Mouse (Mus musculus) midbrain, embryonic 13.5 days (tissue): Measurements from ENCODE around the gene Nudt5. TPM values are rescaled to one million over a fixed set of nuclear protein-coding genes. Genes with fewer than 3 reads are reported as not detected.
"Not testable (repeated sequence)": the region's sequence is repeated elsewhere in the genome, so short reads cannot be mapped to it uniquely, and the experiment has no call there.

Experiments
- ATAC-seq: fragments of 200-750 bp; cut with Nextera tagmentation; 2 replicates; pipeline ENCODE4 v1.8.0; 2017; ENCODE audit warnings: mild to moderate bottlenecking, moderate TSS enrichment, moderate library complexity
- H3K27ac ChIP-seq: fragments of 300-500 bp; sonication (generic); 2 replicates; pipeline ENCODE4 v1.5.1; 2015; ENCODE audit warnings: inconsistent platforms, mild to moderate bottlenecking, moderate library complexity
- H3K27me3 ChIP-seq: fragments of 300-500 bp; sonication (generic); 2 replicates; pipeline ENCODE4 v1.6.1; 2015; ENCODE audit warnings: mild to moderate bottlenecking, inconsistent platforms
- H3K36me3 ChIP-seq: fragments of 300-500 bp; sonication (generic); 2 replicates; pipeline ENCODE4 v1.6.1; 2015; ENCODE audit warnings: mild to moderate bottlenecking, inconsistent platforms
- H3K4me1 ChIP-seq: fragments of 300-500 bp; sonication (generic); replicated peaks from 2 replicates; pipeline ENCODE4 v1.6.1; 2015; ENCODE audit warnings: inconsistent platforms
- H3K4me2 ChIP-seq: fragments of 300-500 bp; sonication (generic); replicated peaks from 2 replicates; pipeline ENCODE4 v1.6.1; 2015; ENCODE audit warnings: moderate library complexity, mild to moderate bottlenecking, inconsistent platforms
- H3K4me3 ChIP-seq: fragments of 300-500 bp; sonication (generic); replicated peaks from 2 replicates; pipeline ENCODE4 v1.5.1; 2015; ENCODE audit warnings: mild to moderate bottlenecking, inconsistent platforms
- H3K9ac ChIP-seq: fragments of 300-500 bp; sonication (generic); replicated peaks from 2 replicates; pipeline ENCODE4 v1.6.1; 2015; ENCODE audit warnings: mild to moderate bottlenecking, inconsistent platforms
- H3K9me3 ChIP-seq: fragments of 300-500 bp; sonication (generic); 2 replicates; pipeline ENCODE4 v1.6.1; 2016; ENCODE audit warnings: mild to moderate bottlenecking, inconsistent platforms
- WGBS: fragments of 180-500 bp; shearing (Covaris S2); methylation state at CpG from one replicate; pipeline ENCODE4 v1.1.7; 2015; 5-methylcytosine and 5-hydroxymethylcytosine counted together
- polyA plus RNA-seq: library from polyadenylated mRNA; unstranded; fragments of >200 nt; fragmentation: Nextera tagmentation; extraction: Ambion mirVana; gene quantifications from 2 replicates; pipeline ENCODE4 v1.2.1, GENCODE M21; 2015

Gene Nudt5
- 37.2 and 40.4 TPM in 2 replicates for polyA plus RNA-seq

GRCm38 (mm10) chr2:5844873-5845631 lies at the start of gene Nudt5, which contains the start of gene Cdc123:
Gene Nudt5 (plus strand): TSS chr2:5845019.
Gene Cdc123 (minus strand): TSS chr2:5845164.
- H3K27ac ChIP-seq = peak within 1 kb of the TSS; percentile 93
- whole genome bisulfite sequencing = under 1% methylated on average over 53 of the region's 53 CpGs

GRCm38 (mm10) chr2:5797816-5798672 lies 46.8 kb upstream of the Nudt5 start:
- WGBS = 92% methylated on average over 11 of the region's 11 CpGs
- peaks cover 3% of the 10 kb centered on the region; the same call in 1 of the 2 replicates for H3K9me3 ChIP-seq
- no peak overlapping the region for H3K27ac ChIP-seq
- H3K4me3 ChIP-seq = no peak overlapping the region
- peaks cover 89% of the 10 kb centered on the region for H3K36me3 ChIP-seq
- no peak for ATAC-seq
- no peak overlapping the region for H3K9ac ChIP-seq
- no peaks in the 10 kb centered on the region for H3K4me1 ChIP-seq
- no peak overlapping the region for H3K4me2 ChIP-seq
- no peaks in the 10 kb centered on the region for H3K27me3 ChIP-seq

More at GRCm38 (mm10) chr2:5844873-5845631, at the start of gene Nudt5, which contains the start of gene Cdc123:
- no peaks in the 10 kb centered on the region for H3K9me3 ChIP-seq
- peaks cover 30% of the 10 kb centered on the region for H3K36me3 ChIP-seq
- peak; percentile 98 for ATAC-seq
- H3K4me1 ChIP-seq = peaks cover 26% of the 10 kb centered on the region
- H3K27me3 ChIP-seq = no peaks in the 10 kb centered on the region
- peak within 1 kb of the TSS; percentile 65 for H3K4me2 ChIP-seq
- peak within 1 kb of the TSS; percentile 83 for H3K4me3 ChIP-seq
- H3K9ac ChIP-seq = peak within 1 kb of the TSS; percentile 82

- Histone ChIP-seq H3K27me3 (no peaks in the 10 kb centered on the region), H3K4me3 (no peak overlapping the region), H3K4me2 (no peak overlapping the region), H3K4me1 (no peaks in the 10 kb centered on the region), H3K36me3 (peaks cover 82% of the 10 kb centered on the region), H3K9ac (no peak overlapping the region), H3K9me3 (peaks cover 3% of the 10 kb centered on the region; the same call in 1 of the 2 replicates), H3K27ac (no peak overlapping the region)
- WGBS = 93% methylated on average over 9 of the region's 9 CpGs
- ATAC-seq = no peak
Observed at GRCm38 (mm10) chr2:5801182-5801640, 43.6 kb upstream of the Nudt5 start.

GRCm38 (mm10) chr2:5801927-5802590 lies 42.8 kb upstream of the Nudt5 start:
- 93% methylated on average over 10 of the region's 10 CpGs for WGBS
- no peak for ATAC-seq

GRCm38 (mm10) chr2:5804440-5805045 lies 40.3 kb upstream of the Nudt5 start:
- Histone ChIP-seq H3K27ac (no peak overlapping the region), H3K9me3 (peaks cover 3% of the 10 kb centered on the region; the same call in 1 of the 2 replicates), H3K27me3 (no peaks in the 10 kb centered on the region), H3K4me1 (no peaks in the 10 kb centered on the region), H3K9ac (no peak overlapping the region), H3K4me3 (no peak overlapping the region), H3K36me3 (peaks cover 58% of the 10 kb centered on the region), H3K4me2 (no peak overlapping the region)
- ATAC-seq = no peak
- 89% methylated on average over 6 of the region's 6 CpGs for WGBS

More at GRCm38 (mm10) chr2:5801927-5802590, 42.8 kb upstream of the Nudt5 start:
- no peak overlapping the region for H3K27ac ChIP-seq
- peaks cover 3% of the 10 kb centered on the region; the same call in 1 of the 2 replicates for H3K9me3 ChIP-seq
- no peak overlapping the region for H3K9ac ChIP-seq
- no peaks in the 10 kb centered on the region for H3K27me3 ChIP-seq
- no peak overlapping the region for H3K4me2 ChIP-seq
- no peaks in the 10 kb centered on the region for H3K4me1 ChIP-seq
- H3K4me3 ChIP-seq = no peak overlapping the region
- H3K36me3 ChIP-seq = peaks cover 75% of the 10 kb centered on the region

- H3K4me2 ChIP-seq = no peak overlapping the region
- no peak overlapping the region for H3K27ac ChIP-seq
- no peak for ATAC-seq
- H3K4me3 ChIP-seq = no peak overlapping the region
- no peaks in the 10 kb centered on the region for H3K27me3 ChIP-seq
- H3K9ac ChIP-seq = no peak overlapping the region
- H3K36me3 ChIP-seq = peaks cover 60% of the 10 kb centered on the region
- no peaks in the 10 kb centered on the region for H3K4me1 ChIP-seq
- no peaks in the 10 kb centered on the region for H3K9me3 ChIP-seq
- WGBS = 95% methylated on average over 7 of the region's 7 CpGs
Observed at GRCm38 (mm10) chr2:5805228-5805627, 39.6 kb upstream of the Nudt5 start.

- H3K36me3 ChIP-seq = peaks cover 59% of the 10 kb centered on the region
- not testable (repeated sequence) for ATAC-seq, H3K27me3 ChIP-seq, H3K4me3 ChIP-seq, H3K9me3 ChIP-seq, H3K9ac ChIP-seq, H3K4me2 ChIP-seq, H3K4me1 ChIP-seq, H3K27ac ChIP-seq
- 88% methylated on average over 3 of the region's 3 CpGs for WGBS
Observed at GRCm38 (mm10) chr2:5806201-5806600, 38.6 kb upstream of the Nudt5 start.

- ATAC-seq = no peak
- Histone ChIP-seq H3K9ac (no peak overlapping the region), H3K4me3 (no peak overlapping the region), H3K9me3 (no peaks in the 10 kb centered on the region), H3K27ac (no peak overlapping the region), H3K4me2 (no peak overlapping the region), H3K36me3 (peaks cover 48% of the 10 kb centered on the region), H3K27me3 (no peaks in the 10 kb centered on the region), H3K4me1 (no peaks in the 10 kb centered on the region)
- WGBS = 89% methylated on average over 5 of the region's 5 CpGs
Observed at GRCm38 (mm10) chr2:5810036-5810718, 34.6 kb upstream of the Nudt5 start.

- no peak for ATAC-seq
- 94% methylated on average over 5 of the region's 5 CpGs for WGBS
- H3K9ac ChIP-seq = no peak overlapping the region
- no peak overlapping the region for H3K27ac ChIP-seq
- no peaks in the 10 kb centered on the region for H3K9me3 ChIP-seq
- no peak overlapping the region for H3K4me3 ChIP-seq
- no peaks in the 10 kb centered on the region for H3K4me1 ChIP-seq
- no peak overlapping the region for H3K4me2 ChIP-seq
- H3K27me3 ChIP-seq = no peaks in the 10 kb centered on the region
- H3K36me3 ChIP-seq = peaks cover 47% of the 10 kb centered on the region
Observed at GRCm38 (mm10) chr2:5811235-5811782, 33.5 kb upstream of the Nudt5 start.

- WGBS = 92% methylated on average over 10 of the region's 10 CpGs
- Histone ChIP-seq H3K4me1 (no peaks in the 10 kb centered on the region), H3K9me3 (no peaks in the 10 kb centered on the region), H3K27ac (no peak overlapping the region), H3K4me2 (no peak overlapping the region), H3K9ac (no peak overlapping the region), H3K4me3 (no peak overlapping the region), H3K27me3 (no peaks in the 10 kb centered on the region), H3K36me3 (peaks cover 68% of the 10 kb centered on the region)
- ATAC-seq = no peak
Observed at GRCm38 (mm10) chr2:5821264-5821663, 23.6 kb upstream of the Nudt5 start.

GRCm38 (mm10) chr2:5822449-5822848 lies 22.4 kb upstream of the Nudt5 start:
- Histone ChIP-seq H3K4me3 (no peak overlapping the region), H3K36me3 (peaks cover 67% of the 10 kb centered on the region), H3K9me3 (no peaks in the 10 kb centered on the region), H3K4me1 (no peaks in the 10 kb centered on the region), H3K27me3 (no peaks in the 10 kb centered on the region), H3K27ac (no peak overlapping the region), H3K9ac (no peak overlapping the region), H3K4me2 (no peak overlapping the region)
- ATAC-seq = no peak
- 97% methylated on average over 6 of the region's 6 CpGs for WGBS
